Mouse (Mus musculus) neural tube, embryonic 11.5 days (tissue): ENCODE measurements around the gene Dlk1. TPM values are rescaled to one million over a fixed set of nuclear protein-coding genes. Genes with fewer than 3 reads are reported as not detected.

ENCODE experiments used
- ATAC-seq: fragments of 200-750 bp; cut with Nextera tagmentation; 2 replicates; pipeline ENCODE4 v1.8.0; 2017; ENCODE audit warnings: moderate number of reproducible peaks, mild to moderate bottlenecking, moderate TSS enrichment, moderate library complexity; ENCODE audit not compliant: insufficient read depth, low FRiP score, low TSS enrichment
- DNase-seq: peaks from one replicate; pipeline ENCODE4 v3.0.0-alpha.2; 2015; ENCODE audit warnings: low spot score
- H3K27ac ChIP-seq: fragments of 300-500 bp; sonication (generic); 2 replicates; pipeline ENCODE4 v1.5.1; 2014; ENCODE audit warnings: low read depth, mild to moderate bottlenecking, low read length
- H3K27me3 ChIP-seq: fragments of 300-500 bp; sonication (generic); 2 replicates; pipeline ENCODE4 v1.6.1; 2014; ENCODE audit warnings: mild to moderate bottlenecking, low read length, mixed read lengths; ENCODE audit not compliant: control insufficient read depth, insufficient read depth
- H3K36me3 ChIP-seq: fragments of 300-500 bp; sonication (generic); 2 replicates; pipeline ENCODE4 v1.6.1; 2014; ENCODE audit warnings: mild to moderate bottlenecking, low read length, moderate library complexity, mixed read lengths; ENCODE audit not compliant: control insufficient read depth, insufficient read depth
- H3K4me1 ChIP-seq: fragments of 300-500 bp; sonication (generic); 2 replicates; pipeline ENCODE4 v1.6.1; 2014; ENCODE audit warnings: low read length, mixed read lengths; ENCODE audit not compliant: control insufficient read depth, insufficient read depth
- H3K4me2 ChIP-seq: fragments of 300-500 bp; sonication (generic); 2 replicates; pipeline ENCODE4 v1.6.1; 2014; ENCODE audit warnings: low read depth, mild to moderate bottlenecking, moderate library complexity
- H3K4me3 ChIP-seq: fragments of 300-500 bp; sonication (generic); 2 replicates; pipeline ENCODE4 v1.5.1; 2014; ENCODE audit warnings: low read depth, low read length
- H3K9ac ChIP-seq: fragments of 300-500 bp; sonication (generic); 2 replicates; pipeline ENCODE4 v1.6.1; 2014; ENCODE audit warnings: mild to moderate bottlenecking, low read length
- H3K9me3 ChIP-seq: fragments of 300-500 bp; sonication (generic); 2 replicates; pipeline ENCODE4 v1.6.1; 2016; ENCODE audit warnings: low read length; ENCODE audit not compliant: control insufficient read depth
- WGBS: fragments of 180-500 bp; shearing (Covaris S2); extraction: QIAGEN DNeasy Blood & Tissue Kit; methylation state at CpG from one replicate; pipeline ENCODE4 v1.1.7; 2014; 5-methylcytosine and 5-hydroxymethylcytosine counted together
- polyA plus RNA-seq: library from polyadenylated mRNA; unstranded; fragments of >200 nt; fragmentation: Nextera tagmentation; extraction: Ambion mirVana; gene quantifications from 2 replicates; pipeline ENCODE4 v1.2.1, GENCODE M21; 2014

The Dlk1 gene
- polyA plus RNA-seq, 1 experiment from 2014 or later = 112 TPM

DNA sequence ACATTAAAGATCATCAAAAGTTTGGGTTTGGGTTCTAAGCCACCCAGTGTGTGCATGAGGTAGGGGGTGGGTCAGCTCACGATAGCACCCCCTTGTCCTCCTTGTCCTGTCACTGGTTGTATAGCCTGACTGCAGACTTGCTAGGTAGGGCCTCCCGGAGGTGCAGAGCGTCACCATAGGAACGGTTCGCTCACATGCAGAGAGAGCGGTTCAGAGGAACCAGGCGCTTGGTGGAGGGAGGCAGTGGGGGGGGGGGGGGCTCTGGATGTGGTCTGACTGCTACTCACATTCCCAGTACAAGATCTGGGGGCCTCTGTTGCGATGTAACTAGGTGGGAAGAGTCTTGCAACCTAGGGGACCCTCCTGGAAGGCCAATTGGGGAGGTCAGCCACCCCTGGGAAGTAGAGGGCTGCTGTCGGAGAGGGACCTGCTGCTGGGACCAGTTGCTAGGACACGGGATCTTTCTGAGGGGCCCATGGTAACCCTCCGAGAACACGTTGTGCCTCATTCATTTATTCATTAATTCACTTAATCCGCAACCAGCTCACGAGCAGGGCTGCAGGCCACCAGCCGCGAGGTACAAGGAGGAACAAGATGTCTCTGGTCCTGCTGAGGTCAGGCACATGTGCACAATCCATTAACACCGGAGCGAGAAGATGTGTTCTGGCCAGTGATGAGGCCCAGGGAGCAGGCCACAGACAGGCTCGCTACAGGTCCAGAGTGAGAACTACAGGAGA lies 7.0 kb upstream of the Dlk1 start:
- no peak overlapping the region for H3K4me3 ChIP-seq
- H3K4me1 ChIP-seq = peaks cover 31% of the 10 kb centered on the region
- no peak overlapping the region for H3K9ac ChIP-seq
- DNase-seq (peak; percentile 75), ATAC-seq (peak; percentile 74)
- peak overlapping the region; percentile 30; the same call in 1 of the 2 replicates for H3K27ac ChIP-seq
- H3K9me3 ChIP-seq = no peaks in the 10 kb centered on the region
- H3K36me3 ChIP-seq = no peaks in the 10 kb centered on the region
- peak overlapping the region; percentile 29 for H3K4me2 ChIP-seq
- H3K27me3 ChIP-seq = peaks cover 31% of the 10 kb centered on the region
- 2% methylated on average over 19 of the region's 19 CpGs for WGBS

DNA sequence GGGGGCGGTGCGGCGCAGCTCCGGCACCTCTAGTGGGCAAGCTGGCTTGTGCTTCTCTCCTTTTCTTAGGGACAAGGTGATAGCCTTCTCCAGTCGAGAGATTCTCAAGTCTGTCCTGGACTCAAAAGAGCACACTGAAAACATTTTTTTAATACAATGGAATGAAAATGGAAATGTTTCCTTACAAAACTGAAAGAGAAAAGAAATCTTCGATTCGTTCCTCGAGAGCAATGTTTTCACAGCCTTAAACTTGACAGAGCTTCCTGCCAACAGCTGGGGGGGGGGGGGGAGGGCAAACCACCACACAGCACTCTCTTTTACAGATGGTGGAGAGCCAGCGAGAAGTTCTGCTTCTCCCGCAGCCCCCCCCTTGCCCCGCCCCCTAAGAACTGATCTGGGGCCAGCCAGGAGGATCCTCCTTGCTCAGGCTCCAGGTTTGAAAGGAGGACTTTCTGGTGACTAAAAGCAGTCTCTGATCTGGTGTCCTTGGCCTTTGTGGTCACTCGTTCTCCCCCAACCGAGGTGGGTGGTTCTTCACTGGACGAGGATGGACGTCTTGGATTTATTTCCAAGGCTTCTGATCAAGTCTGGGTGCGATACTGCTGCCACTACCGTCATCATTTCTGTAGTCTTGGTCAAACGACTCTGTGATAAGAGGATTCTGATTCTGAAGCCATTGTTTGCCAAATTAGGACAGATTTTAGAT lies 6.2 kb upstream of the Dlk1 start:
- no peaks in the 10 kb centered on the region for H3K36me3 ChIP-seq
- H3K27me3 ChIP-seq = peaks cover 38% of the 10 kb centered on the region
- no peak overlapping the region for H3K9ac ChIP-seq
- no peak overlapping the region for H3K4me3 ChIP-seq
- H3K9me3 ChIP-seq = no peaks in the 10 kb centered on the region
- 0 out of 2 replicates have a peak overlapping the region, but pooled peaks have one; percentile 29 for H3K27ac ChIP-seq
- peaks cover 32% of the 10 kb centered on the region for H3K4me1 ChIP-seq
- WGBS = 9% methylated on average over 18 of the region's 18 CpGs
- peak overlapping the region; percentile 29 for H3K4me2 ChIP-seq
- DNase-seq (no peak), ATAC-seq (no peak)

DNA sequence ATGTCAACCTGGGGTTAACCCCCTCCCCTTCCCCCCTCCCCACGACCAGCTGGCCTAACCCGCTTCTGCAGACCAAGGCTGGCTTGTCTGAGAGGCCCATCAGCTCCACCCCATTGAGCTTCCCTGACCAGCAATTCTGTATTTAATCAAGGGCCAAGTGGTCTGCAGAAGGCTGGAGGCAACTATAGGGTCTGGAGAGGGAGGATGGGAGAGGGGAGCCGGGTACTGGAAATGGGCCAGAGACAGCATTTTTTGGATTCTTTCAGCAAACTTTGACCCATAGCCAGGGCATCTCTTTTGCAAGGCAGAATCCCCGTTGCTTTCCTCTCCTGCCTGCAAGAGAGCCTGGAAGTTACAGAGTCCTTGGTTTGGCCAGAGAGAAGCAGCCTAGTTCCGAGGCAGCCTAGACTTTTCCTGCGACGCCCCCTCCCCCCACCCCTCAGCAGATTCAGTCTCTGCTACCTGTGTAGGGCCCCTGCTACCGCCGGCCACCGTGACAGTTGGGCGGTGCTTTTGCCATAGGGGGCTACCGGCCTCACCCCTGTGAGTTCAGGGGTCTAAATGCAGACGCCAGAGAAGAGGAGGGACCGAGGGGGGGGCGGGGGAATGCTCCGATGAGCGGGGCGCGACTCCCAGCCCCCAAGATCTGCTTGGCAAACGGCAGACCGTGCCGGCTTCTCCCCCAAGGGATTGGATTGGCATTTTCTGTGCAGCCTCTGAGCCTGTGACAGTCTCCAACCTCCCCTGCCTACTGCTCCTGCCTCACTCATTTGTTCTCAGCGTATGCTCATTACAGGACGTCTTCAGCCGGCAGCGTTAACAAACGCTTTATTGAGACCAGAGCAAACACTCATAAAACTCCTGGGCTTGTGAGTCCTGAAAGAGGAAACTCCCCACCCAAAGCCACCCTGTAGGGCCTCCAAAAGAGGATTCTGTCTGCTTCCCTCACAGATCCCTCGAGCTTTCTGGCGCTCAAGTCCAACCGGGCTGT lies 2.9 kb upstream of the Dlk1 start:
- Histone ChIP-seq H3K27me3 (peaks cover 50% of the 10 kb centered on the region), H3K9ac (no peak overlapping the region; the same call in none of the 2 replicates), H3K4me3 (0 out of 2 replicates have a peak overlapping the region, but pooled peaks have one; percentile 1), H3K4me1 (peaks cover 39% of the 10 kb centered on the region), H3K4me2 (peak overlapping the region; percentile 44), H3K9me3 (no peaks in the 10 kb centered on the region), H3K27ac (peak overlapping the region; percentile 40; the same call in 1 of the 2 replicates), H3K36me3 (no peaks in the 10 kb centered on the region)
- no peak for ATAC-seq
- DNase-seq = peak; percentile 56
- under 1% methylated on average over 29 of the region's 30 CpGs for WGBS

DNA sequence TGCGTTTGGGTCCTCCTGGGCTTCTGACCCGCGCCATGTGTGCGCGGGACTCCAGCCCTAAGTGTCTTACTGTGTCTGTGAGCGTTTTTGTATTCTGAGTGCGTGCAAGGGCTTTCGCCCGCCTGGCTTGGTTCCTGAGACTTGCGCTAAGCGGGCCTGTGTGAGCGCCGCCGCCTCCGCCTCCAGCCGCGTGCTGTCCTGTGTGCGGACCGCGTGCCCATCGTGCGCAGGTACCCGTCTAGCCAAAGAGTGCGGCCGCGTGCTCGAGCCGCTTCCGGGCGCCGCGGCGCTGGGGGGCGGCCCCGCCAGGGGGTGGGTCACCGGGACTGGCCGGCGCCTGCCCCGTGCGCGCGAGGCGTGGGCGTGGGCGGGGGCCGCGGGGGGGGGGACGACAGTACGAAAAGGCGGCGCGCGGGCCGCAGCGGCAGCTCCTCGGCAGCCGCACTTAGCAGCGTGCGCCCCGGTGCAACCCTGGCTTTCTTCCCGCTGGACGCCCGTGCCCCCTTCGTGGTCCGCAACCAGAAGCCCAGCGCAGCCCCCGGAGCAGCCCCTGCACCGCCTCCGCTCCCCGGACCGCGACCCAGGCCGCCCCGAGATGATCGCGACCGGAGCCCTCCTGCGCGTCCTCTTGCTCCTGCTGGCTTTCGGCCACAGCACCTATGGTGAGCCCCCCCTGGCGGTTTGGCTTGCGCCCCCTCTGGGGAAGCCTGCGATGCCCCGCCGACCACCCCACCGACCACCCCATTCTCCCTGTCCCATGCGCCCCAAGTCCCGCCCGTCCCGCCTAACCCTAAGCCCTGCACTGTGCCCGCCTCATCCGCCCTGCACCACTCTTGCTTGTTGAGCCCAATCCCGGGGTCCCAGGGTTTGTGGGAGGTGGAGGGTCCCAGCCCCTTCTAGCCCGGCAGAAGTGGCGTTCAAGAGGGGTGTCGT lies 708 bp downstream of the Dlk1 start:
- Histone ChIP-seq H3K4me3 (peak overlapping the region; percentile 45), H3K4me2 (peak overlapping the region; percentile 86), H3K9ac (peak overlapping the region; percentile 65), H3K9me3 (no peaks in the 10 kb centered on the region), H3K27me3 (peaks cover 62% of the 10 kb centered on the region), H3K27ac (0 out of 2 replicates have a peak overlapping the region, but pooled peaks have one; percentile 27), H3K4me1 (peaks cover 44% of the 10 kb centered on the region), H3K36me3 (no peaks in the 10 kb centered on the region)
- DNase-seq = peak; percentile 72
- no peak for ATAC-seq
- 1% methylated on average over 84 of the region's 96 CpGs for WGBS

DNA sequence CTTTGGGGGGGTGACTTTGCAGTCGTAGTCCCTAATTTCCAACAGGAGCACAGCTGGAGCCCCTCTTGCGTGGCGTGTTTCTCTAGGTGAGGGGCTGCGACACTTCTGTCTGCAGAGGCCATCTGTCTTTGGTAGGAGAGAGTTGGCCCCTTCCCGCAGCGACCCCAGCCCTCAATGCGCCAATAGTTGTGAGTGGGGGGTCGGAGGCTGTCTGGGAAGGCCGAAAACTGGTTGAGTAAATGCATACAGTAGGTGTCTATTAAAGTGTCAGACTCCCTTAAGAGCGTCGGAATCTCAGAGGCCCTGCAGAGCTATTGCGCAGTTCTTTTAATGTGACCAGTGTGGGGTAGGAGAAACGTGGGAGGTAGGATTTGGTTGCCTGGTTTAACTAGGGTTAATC lies 1.5 kb downstream of the Dlk1 start:
- Histone ChIP-seq H3K4me2 (peak overlapping the region; percentile 86), H3K9me3 (no peaks in the 10 kb centered on the region), H3K36me3 (no peaks in the 10 kb centered on the region), H3K27me3 (peaks cover 60% of the 10 kb centered on the region), H3K27ac (no peak overlapping the region; the same call in 1 of the 2 replicates), H3K9ac (peak overlapping the region; percentile 65), H3K4me3 (peak overlapping the region; percentile 45), H3K4me1 (peaks cover 47% of the 10 kb centered on the region)
- WGBS = 7% methylated on average over 13 of the region's 13 CpGs
- DNase-seq (no peak), ATAC-seq (no peak)

DNA sequence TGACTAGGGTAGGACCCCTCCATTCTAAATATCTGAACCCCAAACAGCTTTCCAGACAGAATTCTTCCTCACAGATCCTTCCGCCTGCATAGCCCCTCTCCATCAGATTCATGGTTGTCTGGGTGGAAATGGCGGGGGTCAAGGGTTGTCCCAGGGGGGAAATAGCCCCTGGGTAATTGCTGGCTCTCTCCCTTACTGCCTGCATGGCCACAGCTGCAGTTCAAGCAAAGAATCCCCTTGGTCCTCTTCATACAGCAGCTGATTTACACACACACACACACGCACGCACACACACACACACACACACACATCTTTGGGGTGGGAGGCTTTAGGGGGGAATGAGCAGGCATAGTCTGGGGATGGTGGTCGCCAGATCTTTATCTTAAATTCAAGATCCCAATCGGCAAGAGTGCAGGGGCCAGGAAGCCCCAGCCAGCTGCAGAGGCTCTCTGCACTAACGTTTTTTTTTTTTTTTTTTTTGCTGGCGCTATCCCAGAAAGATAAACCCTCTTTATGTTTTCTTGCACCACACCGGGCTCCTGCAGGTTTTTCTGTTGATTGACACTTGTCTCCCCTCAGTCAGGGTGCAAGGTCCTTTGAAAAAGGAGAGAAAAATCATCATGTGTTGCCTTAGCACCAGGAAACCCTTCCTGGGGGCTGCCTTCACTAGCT lies 4.0 kb downstream of the Dlk1 start:
- Histone ChIP-seq H3K9me3 (no peaks in the 10 kb centered on the region), H3K27ac (no peak overlapping the region), H3K4me3 (no peak overlapping the region), H3K9ac (no peak overlapping the region), H3K4me1 (peaks cover 40% of the 10 kb centered on the region), H3K36me3 (no peaks in the 10 kb centered on the region), H3K27me3 (peaks cover 61% of the 10 kb centered on the region), H3K4me2 (no peak overlapping the region)
- DNase-seq (peak; percentile 55), ATAC-seq (no peak)
- 16% methylated on average over 9 of the region's 9 CpGs for WGBS

DNA sequence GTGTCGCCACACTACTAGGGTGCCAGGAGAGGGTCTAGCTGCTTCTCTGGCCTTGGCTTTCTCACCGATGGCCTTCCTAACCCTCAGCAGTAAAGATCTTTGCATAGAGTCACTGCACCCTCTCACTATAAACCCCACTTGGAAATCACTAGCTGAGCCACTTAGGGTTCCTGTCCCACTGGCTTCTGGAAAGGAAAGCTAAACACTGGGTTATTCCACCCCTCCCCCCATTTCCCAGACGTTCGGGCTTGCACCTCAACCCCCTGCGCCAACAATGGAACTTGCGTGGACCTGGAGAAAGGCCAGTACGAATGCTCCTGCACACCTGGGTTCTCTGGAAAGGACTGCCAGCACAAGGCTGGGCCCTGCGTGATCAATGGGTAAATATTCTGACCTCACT lies 5.2 kb downstream of the Dlk1 start:
- Histone ChIP-seq H3K4me3 (no peak overlapping the region), H3K9ac (peak overlapping the region; percentile 24; the same call in 1 of the 2 replicates), H3K4me1 (peaks cover 38% of the 10 kb centered on the region), H3K27me3 (peaks cover 50% of the 10 kb centered on the region), H3K27ac (no peak overlapping the region), H3K36me3 (no peaks in the 10 kb centered on the region), H3K9me3 (no peaks in the 10 kb centered on the region), H3K4me2 (no peak overlapping the region)
- no peak for DNase-seq
- 28% methylated on average over 8 of the region's 8 CpGs for WGBS
- no peak for ATAC-seq
